Mouse (Mus musculus): ENCODE measurements at regions not wholly inside any gene's neighbourhood (a gene's known extent, or its start where the extent isn't known, plus 50 kb on each side); places are given as distances from the start of the nearest gene placed in this dataset.
"Not testable (repeated sequence)": the region's sequence is repeated elsewhere in the genome, so short reads cannot be mapped to it uniquely, and the experiment has no call there.

GRCm38 (mm10) chr16:29921385-29921784, 142.8 kb upstream of the Hes1 start:
- no peak for DNase-seq

- DNase-seq: not testable (repeated sequence)
Measured at GRCm38 (mm10) chr16:29927276-29927675, 136.9 kb upstream of the Hes1 start.

DNA sequence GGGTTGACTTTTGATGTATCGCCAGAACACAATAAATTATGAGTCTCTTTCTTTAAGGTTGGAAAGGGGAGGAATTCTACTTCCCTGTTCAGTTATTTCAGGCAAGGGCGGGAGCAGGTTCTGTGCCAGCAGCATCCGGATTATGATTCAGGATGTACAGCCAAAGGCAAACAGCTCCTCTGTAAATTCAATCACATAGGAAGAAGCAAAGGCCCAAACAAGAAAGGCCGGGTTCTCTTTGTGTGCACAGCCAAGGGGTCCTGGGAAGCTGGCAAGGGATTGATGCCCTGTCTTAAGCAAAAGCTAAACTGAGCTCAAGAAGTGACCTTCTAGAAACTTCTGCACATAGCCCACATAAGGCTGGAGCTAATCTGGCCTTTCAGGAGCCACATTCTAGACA, 135.9 kb upstream of the Hes1 start:
- no peak for DNase-seq

- DNase-seq: no peak
Measured at GRCm38 (mm10) chr16:29931746-29932351, 132.3 kb upstream of the Hes1 start.

DNA sequence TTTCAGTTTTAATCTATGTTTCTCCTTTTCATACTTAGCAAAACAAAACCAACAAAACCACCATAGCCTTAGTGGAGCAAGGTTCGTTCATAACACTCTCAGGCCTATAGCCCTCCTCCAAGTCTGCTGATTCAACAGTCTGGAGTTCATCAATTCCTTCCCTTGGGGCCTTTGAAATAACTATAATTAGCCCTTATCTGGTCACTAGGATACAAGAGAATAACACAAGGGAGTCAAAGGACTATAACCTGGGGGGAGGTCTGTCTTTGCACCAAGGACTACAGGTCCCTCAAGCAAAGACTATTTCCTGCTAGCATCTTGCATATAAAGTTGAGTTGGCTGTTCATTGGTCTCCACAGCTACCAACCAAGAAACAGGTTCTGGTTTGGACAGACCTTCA, 129.5 kb upstream of the Hes1 start:
- no peak for DNase-seq

DNA sequence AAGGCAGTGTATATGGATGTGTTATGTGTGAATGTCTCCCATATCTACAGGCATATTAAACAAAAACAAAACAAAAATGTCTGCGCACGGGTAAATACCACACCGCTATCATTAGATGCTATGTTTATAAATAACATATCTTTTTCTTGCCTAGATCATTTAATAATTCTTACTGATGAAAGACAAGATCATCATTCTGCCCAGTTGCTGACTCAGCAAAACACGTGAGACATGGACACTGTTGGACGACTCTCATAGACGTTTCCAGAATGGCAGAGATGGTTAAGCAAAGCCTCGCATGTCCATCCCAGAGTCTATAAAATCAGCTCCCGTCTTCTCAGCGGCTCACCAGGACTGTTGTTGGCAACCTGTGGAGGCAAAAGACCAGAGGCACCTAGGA, 125.5 kb upstream of the Hes1 start:
- DNase-seq: no peak

DNA sequence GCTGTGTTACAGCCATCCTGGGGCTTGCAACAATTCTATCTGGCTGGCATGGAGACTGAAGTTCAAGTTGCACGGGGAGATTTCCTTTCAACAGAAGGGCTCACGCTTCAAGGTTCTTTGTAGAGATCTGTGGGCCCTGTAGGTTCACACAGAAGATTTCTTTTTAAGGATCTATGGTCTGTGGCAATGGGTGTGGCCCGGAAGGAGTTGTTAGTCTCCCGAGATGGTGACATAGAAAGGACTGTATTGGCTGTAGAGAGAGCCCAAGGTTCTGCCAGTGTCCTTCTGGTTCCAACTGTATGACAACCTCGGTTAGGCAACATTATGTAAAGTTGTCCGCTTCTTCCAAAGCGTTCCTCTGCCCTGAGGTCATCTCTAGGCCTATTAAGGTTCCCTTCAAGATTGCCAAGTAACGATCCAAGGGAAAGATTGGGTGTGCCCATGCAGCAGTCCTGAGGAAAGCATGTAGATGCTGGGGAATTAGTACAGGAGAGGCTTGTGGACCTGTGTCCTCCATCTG, 124.8 kb upstream of the Hes1 start:
- DNase-seq: no peak

- no peak for DNase-seq
Measured at GRCm38 (mm10) chr16:29939869-29940707, 124.1 kb upstream of the Hes1 start.

GRCm38 (mm10) chr16:29942111-29942510, 122.1 kb upstream of the Hes1 start:
- DNase-seq: no peak

DNA sequence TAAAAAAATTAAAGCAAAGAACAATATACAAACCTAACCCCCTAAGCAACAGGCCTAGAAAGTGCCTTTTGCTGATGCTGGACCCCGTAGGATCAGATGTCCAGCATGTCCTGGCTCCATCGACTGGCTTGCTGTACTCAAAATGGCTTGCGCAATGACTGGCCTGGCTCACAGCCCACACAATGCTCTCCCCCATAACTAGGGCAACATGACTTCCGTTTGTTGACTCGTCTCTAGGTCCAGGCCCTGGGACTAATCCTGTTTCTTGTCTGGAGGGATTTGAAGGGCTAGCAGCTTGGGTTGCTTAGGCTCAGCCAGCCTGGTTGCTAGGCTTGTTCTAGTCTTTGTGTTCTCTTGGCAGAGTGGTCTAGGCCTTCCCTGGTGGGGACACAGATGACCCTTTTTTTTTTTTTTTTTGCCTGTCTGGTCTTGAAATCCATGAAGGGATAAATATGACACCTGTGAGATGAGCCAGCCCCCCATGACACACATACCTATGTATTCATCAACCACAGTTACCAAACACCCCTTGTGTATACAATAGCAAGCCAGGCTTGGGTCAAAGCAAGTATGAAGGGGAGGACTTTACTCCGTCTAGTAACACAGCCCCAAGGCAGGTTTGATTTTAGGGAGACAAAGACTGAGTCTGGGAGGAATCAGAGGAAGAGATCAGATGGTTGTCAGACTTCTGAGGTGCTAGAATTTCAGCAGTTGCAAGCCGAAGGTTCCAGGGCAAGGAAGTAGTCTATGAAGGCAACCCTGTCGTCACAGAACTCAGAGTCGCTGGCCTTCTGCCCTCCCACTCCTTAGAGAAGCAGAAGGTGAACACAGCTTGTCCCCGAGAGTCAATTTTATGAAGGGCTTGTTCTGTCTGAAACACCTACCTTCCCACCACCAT, 120.0 kb upstream of the Hes1 start:
- no peak for DNase-seq

DNA sequence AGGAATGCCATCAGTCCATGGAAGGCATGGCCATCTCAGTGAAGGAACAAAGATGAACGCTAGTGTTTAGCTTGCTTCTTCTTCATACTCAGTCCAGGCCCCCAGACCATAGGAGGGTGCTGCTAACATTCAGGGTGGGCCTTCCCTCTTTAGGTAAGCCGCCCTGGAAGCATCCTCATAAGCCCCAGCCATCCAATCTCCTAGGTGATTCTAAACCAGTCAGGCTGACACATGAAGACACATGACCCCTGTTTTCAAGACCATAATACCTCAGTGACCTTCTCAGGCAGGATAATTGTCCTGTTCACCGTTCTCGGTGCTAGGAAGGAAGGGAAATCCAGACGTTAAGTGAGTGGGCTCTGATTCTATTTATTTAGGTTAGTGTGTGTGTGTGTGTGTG, 119.2 kb upstream of the Hes1 start:
- no peak for DNase-seq

GRCm38 (mm10) chr16:29945376-29945890, 118.8 kb upstream of the Hes1 start:
- DNase-seq: no peak

- peak; percentile 49 for DNase-seq
Measured at GRCm38 (mm10) chr16:29945891-29946598, 118.1 kb upstream of the Hes1 start.

DNA sequence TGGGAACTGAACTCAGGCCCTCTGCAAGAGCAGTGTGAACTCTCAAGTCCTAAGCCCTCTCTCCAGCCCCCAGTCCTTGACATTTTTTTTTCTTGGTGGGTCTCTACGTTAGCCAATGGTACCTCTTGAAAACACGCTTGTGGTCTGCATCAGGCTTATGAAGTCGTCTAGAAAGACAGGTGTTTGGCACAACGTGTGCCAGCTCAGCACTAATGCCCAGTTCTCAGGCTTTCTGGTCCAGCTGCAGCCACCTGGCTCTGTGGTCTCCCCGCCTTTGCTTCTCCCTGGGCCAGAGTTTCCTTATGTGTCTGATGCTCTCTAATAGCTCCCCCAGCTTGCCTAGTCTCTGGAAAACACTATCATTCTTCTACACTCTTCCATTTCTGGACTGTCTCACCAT, 117.2 kb upstream of the Hes1 start:
- DNase-seq: no peak

- no peak for DNase-seq
Measured at GRCm38 (mm10) chr16:29947670-29948069, 116.5 kb upstream of the Hes1 start.

DNA sequence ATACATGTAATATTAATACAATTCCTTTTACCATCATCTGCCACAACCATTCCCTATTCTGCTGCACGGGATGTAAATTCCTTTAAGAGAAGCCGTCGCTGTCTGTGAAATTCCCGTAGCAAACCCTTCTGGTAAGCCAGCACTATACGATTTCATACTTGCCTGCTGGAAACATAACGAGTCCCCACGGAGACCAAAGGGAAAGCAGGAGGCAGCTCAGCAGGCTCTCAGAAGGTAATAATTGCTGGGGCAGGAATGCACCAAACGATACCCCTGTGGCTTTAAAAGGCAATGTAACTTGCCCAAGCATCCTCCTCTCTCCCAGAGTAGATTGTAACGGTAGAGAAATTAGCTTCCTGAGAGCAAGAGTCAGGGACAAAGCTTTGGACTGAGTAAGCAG, 114.0 kb upstream of the Hes1 start:
- no peak for DNase-seq

- DNase-seq: no peak
Measured at GRCm38 (mm10) chr16:29950791-29951190, 113.4 kb upstream of the Hes1 start.

- peak; percentile 74 for DNase-seq
Measured at GRCm38 (mm10) chr16:29954700-29955099, 109.5 kb upstream of the Hes1 start.

DNA sequence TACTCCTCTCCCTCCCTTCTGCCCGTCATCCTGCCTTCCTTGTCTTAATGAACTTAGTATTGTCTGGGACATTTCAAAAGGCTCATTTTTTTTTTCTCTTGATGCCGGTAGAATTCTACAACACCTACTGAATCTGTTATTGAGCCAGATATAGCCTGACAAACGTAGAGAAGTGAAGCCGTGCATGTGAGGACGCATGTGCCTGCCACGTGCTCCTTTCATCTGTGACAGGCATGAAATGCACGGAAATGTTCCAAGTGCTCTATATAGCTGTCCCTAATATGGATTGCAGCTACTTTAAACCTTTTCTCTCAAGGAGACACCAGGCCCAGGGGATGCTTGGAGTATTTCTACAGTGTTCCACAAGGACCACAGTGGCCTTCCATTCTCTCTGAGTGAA, 107.3 kb upstream of the Hes1 start:
- no peak for DNase-seq

DNA sequence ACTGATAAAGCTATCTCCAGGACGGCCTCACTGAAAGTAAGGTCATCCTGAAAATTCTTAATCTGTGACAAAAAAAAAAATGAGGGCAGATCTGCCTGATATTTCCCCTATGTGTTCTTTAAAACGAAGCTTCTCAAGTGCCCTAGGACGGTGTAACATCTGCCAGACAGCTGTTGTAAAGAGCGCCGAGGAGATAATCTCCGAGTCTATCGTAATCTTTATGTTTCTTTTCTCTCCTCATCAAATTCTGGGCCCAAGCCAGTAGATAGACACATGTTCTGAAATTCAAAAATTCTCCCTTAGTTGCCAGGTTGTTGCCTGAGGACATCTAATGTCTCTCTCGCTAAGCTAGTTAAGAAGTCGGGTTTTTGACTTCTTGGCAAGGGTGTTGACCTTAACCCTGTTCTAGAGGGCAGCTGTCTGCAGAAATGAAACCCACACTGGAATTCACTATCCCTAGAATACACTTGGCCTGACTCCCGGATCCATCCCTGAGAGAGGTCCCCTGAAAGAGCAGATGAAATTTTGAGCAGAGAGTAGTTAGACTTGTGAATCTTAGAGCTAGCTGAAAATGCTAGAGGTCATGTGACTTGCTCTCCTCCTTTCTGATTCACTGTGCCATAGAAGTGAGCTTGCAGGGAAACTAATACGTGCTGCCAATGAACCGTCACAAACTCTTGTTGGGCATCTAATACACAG, 104.1 kb upstream of the Hes1 start:
- DNase-seq: no peak

DNA sequence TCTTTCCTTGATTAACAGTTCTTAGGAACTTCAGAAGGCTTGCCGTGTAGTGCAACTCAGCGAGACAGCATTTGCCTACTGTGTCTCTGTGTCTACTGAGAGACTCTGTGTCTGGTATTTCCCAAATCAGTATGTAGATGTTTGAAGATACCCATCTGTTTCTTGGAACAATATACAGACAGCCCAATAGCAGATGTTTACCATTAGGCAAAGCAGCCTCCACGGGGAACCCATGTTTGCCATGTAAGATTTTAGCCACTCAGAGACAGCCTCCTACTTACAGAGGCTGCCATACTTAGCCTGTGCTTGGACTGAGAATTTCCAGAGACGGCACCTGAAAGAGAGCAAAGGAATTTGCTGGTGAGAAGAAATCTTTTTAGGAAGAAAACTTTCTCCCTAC, 100.9 kb upstream of the Hes1 start:
- DNase-seq: no peak

- no peak for DNase-seq
Measured at GRCm38 (mm10) chr16:29964563-29964962, 99.6 kb upstream of the Hes1 start.

All from right cerebral cortex, postnatal 25 days (tissue).